Mouse (Mus musculus) ovary, adult 2 months (tissue): ENCODE data around the gene Olfr412. TPM values are rescaled to one million over a fixed set of nuclear protein-coding genes. Genes with fewer than 3 reads are reported as not detected.

Experiments
- polyA plus RNA-seq: library from polyadenylated mRNA; depleted of rRNA; stranded (reverse); fragments of >200 nt; gene quantifications from 2 replicates; pipeline ENCODE4 v1.2.3, GENCODE M21; 2012; rRNA removed

Gene Olfr412
- not detected in 2 replicates for polyA plus RNA-seq

GRCm38 (mm10) chr11:74361769-74362168 is at the start of gene Olfr412:
Gene Olfr412, plus strand, starts transcription at chr11:74362069.

DNA sequence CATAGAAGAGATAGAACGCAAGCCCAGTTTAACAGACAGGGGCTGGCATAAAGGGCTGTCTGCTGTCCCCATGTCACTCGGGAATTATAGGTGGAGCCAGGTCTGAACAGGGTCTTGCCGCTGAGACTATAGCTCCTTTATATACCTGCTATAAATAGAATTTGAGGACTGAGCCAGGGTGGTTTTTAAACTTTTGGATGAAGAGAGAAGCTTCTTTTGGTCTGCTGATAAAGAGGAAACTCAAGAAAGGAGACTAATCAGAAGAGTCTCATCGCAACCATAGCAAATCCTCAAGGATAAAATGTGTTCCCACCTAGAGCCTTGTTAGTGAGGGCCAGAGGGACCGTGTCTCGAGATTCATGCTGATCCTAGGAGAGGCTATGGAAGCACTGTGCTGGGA is 23.9 kb upstream of the Olfr412 start, which contains the start of gene Olfr410:
Olfr410 (minus strand) TSS at position 101 of the 400 bp plus-strand sequence.

DNA sequence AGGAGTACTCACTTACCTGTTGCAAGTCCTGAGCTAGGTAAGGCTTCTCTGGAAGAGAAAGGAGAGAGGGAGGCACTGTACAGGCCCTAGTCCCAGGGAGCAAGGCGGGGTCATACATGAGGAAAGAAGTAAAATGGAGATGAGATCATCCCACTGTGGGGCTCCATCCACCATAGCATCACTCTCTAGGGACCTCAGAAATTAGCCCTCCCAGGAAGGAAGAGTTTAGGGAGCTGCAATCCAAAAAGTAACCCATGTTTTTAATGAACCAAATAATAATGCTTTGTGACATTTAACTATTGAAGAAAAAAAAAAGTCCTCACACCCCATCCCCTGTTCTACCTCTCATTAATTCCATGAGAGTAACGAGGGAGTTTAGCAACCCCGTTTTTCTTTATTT is 9.3 kb upstream of the Olfr412 start, which contains the start of gene Olfr411:
Olfr411 (minus strand) TSS at position 101 of the 400 bp plus-strand sequence.

Other genes starting within 250 kb of the Olfr412 start
- not detected in 2 replicates for gene Olfr401, start 248.4 kb upstream of the Olfr412 start, polyA plus RNA-seq
- not detected in 2 replicates for gene Olfr402, start 208.5 kb upstream of the Olfr412 start, polyA plus RNA-seq
- not detected in 2 replicates for gene Olfr403, start 175.8 kb upstream of the Olfr412 start, polyA plus RNA-seq
- not detected in 2 replicates for gene Olfr43, start 150.7 kb upstream of the Olfr412 start, polyA plus RNA-seq
- gene Olfr406, start 102.3 kb upstream of the Olfr412 start, polyA plus RNA-seq: not detected in 2 replicates
- gene Olfr59, start 78.3 kb upstream of the Olfr412 start, polyA plus RNA-seq: not detected in 2 replicates
- not detected in 2 replicates for gene Olfr410, start 24.0 kb upstream of the Olfr412 start, polyA plus RNA-seq
- not detected in 2 replicates for gene Olfr411, start 9.4 kb upstream of the Olfr412 start, polyA plus RNA-seq
- gene Rap1gap2, start 248.8 kb downstream of the Olfr412 start, polyA plus RNA-seq: 8.8 and 8.9 TPM in 2 replicates